Mouse (Mus musculus) forelimb bud, embryonic 11.5 days (tissue): Measurements from ENCODE around the gene Arl5a.

Experiments
- DNase-seq: peaks from one replicate; pipeline ENCODE4 v3.0.0-alpha.2; 2012; ENCODE audit warnings: low read depth, low spot score

The Arl5a gene

DNA sequence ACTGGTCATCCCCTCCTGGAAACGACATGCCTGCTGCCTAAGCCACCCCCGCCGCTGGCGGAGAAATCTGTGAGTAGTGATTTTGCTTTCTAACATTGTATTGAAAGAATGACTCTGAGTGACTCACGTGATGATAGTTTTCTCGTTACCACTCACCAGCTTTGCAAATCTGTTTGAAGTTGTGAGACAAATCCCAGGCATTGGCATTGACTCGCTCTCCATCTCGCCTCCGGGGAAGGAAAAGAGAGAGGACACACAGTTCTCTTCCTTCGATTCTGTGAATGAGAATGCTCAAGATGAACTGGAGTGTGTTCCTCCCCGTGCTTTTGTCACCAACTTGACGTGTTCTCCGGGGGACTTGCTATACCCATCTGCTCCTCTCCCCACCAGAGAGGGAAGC is 57.5 kb downstream of the Arl5a start:
- no peak for DNase-seq

DNA sequence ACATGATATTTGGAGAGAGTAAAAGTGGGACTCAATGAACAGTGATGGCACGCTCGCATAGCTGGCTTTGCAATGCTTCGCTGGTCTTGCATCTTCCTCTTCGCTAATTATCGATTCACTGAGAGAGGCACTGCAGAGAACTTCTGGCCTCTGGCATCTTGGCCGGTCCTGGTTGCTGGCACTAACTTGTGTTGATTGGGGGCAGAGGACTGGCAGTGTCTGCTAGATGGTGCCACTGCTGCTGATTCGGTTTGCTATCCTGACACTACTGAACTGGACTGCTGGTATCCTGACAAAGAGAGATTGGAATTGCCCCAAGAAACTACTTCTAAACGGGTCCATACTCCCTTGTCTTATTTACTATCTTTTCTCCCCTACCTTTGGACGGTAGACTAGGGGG is 63.6 kb downstream of the Arl5a start:
- DNase-seq: no peak

GRCm38 (mm10) chr2:52359722-52360121 is 65.0 kb downstream of the Arl5a start:
- no peak for DNase-seq

DNA sequence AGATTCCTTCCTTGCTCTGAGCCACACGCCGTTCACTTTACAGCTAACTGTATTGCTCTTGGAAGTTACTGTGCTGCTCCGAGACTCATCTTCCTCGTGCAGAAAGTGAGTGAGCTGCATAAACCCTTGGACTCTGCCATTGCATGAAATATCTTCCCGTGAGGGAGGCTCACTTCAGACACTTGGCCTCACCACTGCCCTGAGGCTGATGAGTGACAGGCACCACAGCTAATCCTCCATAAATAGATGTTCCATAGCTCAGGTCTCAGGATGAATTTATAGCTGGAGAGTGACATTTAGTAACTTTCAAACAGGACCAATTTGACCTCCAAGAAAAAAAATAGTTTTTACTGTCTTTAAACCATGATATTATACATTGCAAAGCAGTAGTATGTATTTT is 66.5 kb downstream of the Arl5a start:
- DNase-seq: no peak

DNA sequence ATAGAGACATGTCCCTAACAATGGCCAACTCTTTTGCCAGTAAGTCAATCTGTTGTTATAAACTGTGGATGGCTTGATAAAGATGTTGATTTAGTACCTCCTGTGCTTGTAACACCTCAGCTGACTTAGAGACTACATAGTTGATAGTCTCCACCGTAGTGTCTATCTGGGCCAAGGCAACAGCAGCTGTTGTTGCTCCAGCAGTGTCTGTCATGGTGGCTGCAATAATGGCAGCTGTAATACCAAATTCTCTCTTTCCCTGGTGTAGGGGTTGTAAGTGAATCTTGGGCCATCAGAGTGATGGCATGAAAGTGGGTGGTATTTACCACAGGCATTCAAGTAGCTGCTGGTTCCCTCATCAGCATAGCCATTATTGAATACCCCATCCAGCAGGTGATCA is 73.7 kb downstream of the Arl5a start:
- DNase-seq: no peak
